ENCODE assay signal across 9 mouse cellular contexts in the genomic region with DNA sequence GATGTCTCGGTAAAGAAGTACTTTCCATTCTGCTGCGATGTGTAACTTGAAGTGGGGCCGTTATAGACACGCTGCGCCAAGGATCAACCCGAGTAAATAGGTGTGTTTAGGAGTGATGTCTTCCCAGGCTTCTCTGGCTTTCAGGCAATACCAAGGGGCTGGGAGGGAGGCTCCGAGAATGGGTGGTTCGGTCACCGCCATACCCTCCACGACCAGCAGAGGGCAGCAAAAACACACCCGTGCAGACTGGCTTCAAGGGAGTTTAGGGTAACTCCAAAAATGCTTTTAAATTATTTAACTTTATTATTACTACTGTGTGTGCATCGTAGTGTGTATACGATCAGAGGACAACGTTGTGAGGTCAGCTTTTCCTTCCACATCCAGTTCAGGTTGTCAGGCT. TPM values are rescaled to one million over a fixed set of nuclear protein-coding genes. Genes with fewer than 3 reads are reported as not detected.
DNase-seq lines count a peak whose midpoint lies in the region; ATAC-seq lines count a peak whose summit lies in the region.
"Had no signal": no experiment of that assay in that cellular context is flagged by ENCODE, and none has a peak within 500 bp of the region (broad histone marks: within the 10 kb centered on the region; RNA-seq: fewer than 3 reads in every experiment).

No protein-coding gene starts in this region.

- H3K4me2 ChIP-seq in embryonic facial prominence, embryonic 14.5 days (ENCODE audit: low read depth, low read length) = no peak overlapping the region
- H3K4me2 ChIP-seq: limb, embryonic 15.5 days had no signal

- peaks cover 16% of the 10 kb centered on the region for H3K4me1 ChIP-seq in embryonic facial prominence, embryonic 14.5 days (ENCODE audit: control insufficient read depth, insufficient read depth, low read length)

- no peak overlapping the region for H3K4me3 ChIP-seq in embryonic facial prominence, embryonic 14.5 days (ENCODE audit: low read depth, low read length)
- H3K4me3 ChIP-seq: limb, embryonic 15.5 days had no signal

- no peaks in the 10 kb centered on the region for H3K27me3 ChIP-seq in embryonic facial prominence, embryonic 14.5 days (replicated peaks; ENCODE audit: control insufficient read depth, insufficient read depth, low read length)
- H3K27me3 ChIP-seq: limb, embryonic 15.5 days had no signal

- ATAC-seq in embryonic facial prominence, embryonic 14.5 days (ENCODE audit: low read depth) = no peak

- 10% methylated on average over 14 of the region's 14 CpGs for WGBS in embryonic facial prominence, embryonic 14.5 days

- intact Hi-C loops in heart, postnatal 14 days (cut with DNase I) = no loop called here

- H3K9ac ChIP-seq in embryonic facial prominence, embryonic 14.5 days (ENCODE audit: low read depth, low read length) = no peak overlapping the region
- H3K9ac ChIP-seq: limb, embryonic 15.5 days had no signal

- no peak overlapping the region for H3K27ac ChIP-seq in embryonic facial prominence, embryonic 14.5 days (replicated peaks; ENCODE audit: low read depth, low read length)
- H3K27ac ChIP-seq: limb, embryonic 15.5 days had no signal

- H3K36me3 ChIP-seq in embryonic facial prominence, embryonic 14.5 days (ENCODE audit: control insufficient read depth, insufficient read depth, low read length) = no peaks in the 10 kb centered on the region
- H3K36me3 ChIP-seq: limb, embryonic 15.5 days had no signal

- DNase-seq in ES-CJ7 (ENCODE audit: low read depth, low spot score) = peak; percentile 74
- peak; percentile 82 to 90 for DNase-seq in adrenal gland, postnatal 4 days (ENCODE audit: low spot score in 2 of 2)
- peak; percentile 64 for DNase-seq in embryonic facial prominence, embryonic 14.5 days (ENCODE audit: low spot score)
- peak; percentile 88 to 95 for DNase-seq in heart, postnatal 14 days
- DNase-seq in layer of hippocampus, postnatal 10 days (ENCODE audit: low spot score in 2 of 2) = peak; percentile 96 to 97
- peak; percentile 87 for DNase-seq in lung, postnatal 25 days (ENCODE audit: low spot score)
- DNase-seq in retina, postnatal 1 day = peak; percentile 78
- peak; percentile 75 for DNase-seq in urinary bladder, adult 2 months (ENCODE audit: low spot score)

- H3K9me3 ChIP-seq in embryonic facial prominence, embryonic 14.5 days (ENCODE audit: control insufficient read depth, low read length) = no peaks in the 10 kb centered on the region
- H3K9me3 ChIP-seq: limb, embryonic 15.5 days had no signal

RNA-seq across cellular contexts. Expression of gene Ssr1, which starts 24.7 kb away (rescaled TPM):
- 100 to 1,000 TPM; 160 to 167 TPM for total RNA-seq in adrenal gland, postnatal 4 days (2021)
- polyA plus RNA-seq in embryonic facial prominence, embryonic 14.5 days (2014; fragmentation: Nextera tagmentation; extraction: Ambion mirVana) = 162 and 167 TPM in 2 replicates
- 10 to 100 TPM; 46.5 to 52.1 TPM for total RNA-seq in heart, postnatal 14 days (2021)
- total RNA-seq in layer of hippocampus, postnatal 10 days (2021) = 10 to 100 TPM; 81.6 to 91.7 TPM
- polyA plus RNA-seq in urinary bladder, adult 2 months (2012; rRNA removed) = 24.4 and 27.2 TPM in 2 replicates
